Mouse (Mus musculus): ENCODE results near the gene Ablim2.

The Ablim2 gene

GRCm38 (mm10) chr5:35739536-35740278 is 18.0 kb upstream of the Ablim2 start, which contains the start of gene Sh3tc1:
Sh3tc1 (minus strand) TSS chr5:35739987.
- DNase-seq (ENCODE audit: low read depth) = no peak

GRCm38 (mm10) chr5:35740716-35741115 is 17.0 kb upstream of the Ablim2 start:
- no peak for DNase-seq (ENCODE audit: low read depth)

DNA sequence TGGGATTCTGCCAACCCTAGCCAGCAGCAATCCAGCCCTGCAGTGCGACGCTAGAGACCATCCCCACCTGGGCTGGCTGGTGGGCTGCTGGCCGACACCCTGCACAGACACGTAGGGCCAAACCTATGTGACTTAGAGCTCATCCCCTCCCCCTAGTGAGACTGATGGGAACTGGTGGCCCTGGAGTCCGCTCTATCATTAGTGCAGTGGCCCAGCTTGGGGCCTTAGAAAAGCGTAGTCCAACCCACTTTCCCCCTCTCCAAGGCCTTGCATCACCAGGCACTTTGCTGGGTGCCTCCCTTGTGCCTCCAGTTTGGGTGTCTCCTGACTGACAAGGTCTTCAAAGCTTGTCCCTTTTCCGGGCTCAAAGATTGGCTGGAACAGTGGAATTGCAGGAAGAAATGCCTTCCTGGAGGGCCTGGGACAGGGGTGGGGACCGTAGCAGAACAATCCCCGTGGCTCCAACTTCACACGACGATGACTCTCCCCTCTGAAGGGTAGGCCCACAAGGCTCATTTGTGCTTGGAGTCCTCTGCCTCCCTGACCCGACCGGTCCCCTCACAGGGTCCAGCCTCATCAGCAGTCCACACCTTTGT is 16.4 kb upstream of the Ablim2 start:
- no peak for DNase-seq (ENCODE audit: low read depth)

GRCm38 (mm10) chr5:35743238-35743951 is 14.3 kb upstream of the Ablim2 start:
- DNase-seq (ENCODE audit: low read depth) = no peak

- no peak for DNase-seq (ENCODE audit: low read depth)
Measured at GRCm38 (mm10) chr5:35743990-35744722, 13.5 kb upstream of the Ablim2 start.

DNA sequence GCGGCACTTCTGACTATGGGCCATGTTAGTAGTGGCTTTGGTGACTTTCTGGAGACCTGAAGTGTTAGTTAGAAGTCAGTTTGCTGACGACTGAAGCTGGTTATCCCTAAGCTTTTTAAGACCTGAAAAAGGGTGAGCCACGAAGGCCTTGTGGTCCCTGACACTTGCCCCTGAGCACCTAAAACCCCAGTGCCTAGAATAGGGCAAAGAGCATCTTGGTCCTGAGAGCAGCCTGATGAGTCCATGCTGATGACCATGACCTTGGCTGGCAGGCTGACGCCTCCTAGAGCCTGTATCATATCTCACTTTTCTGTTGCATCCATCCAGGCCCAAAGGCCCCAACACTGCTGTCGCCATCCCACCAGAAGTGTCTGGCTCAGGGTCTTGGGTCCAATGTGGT is 12.3 kb upstream of the Ablim2 start:
- no peak for DNase-seq (ENCODE audit: low read depth)

GRCm38 (mm10) chr5:35746910-35747309 is 10.8 kb upstream of the Ablim2 start:
- no peak for DNase-seq (ENCODE audit: low read depth)

DNA sequence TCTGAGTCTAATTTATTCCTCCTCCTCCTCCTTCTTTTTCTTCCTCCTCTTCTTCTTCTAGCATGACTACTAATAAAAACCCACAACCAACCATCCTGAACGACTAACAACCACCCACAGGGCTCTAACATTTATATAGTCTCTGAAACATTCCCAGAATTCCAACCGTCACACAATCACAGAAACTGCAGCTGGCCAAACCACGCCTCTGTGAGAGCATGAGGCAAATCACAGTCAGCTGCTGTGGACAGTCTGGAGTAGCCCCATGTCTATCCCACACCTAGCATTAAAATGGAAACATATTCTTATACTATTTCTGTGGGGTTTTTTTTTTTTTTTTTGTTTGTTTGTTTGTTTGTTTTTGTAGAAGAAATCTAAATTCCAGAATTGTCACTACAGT is 8.3 kb upstream of the Ablim2 start:
- no peak for DNase-seq (ENCODE audit: low read depth)

DNA sequence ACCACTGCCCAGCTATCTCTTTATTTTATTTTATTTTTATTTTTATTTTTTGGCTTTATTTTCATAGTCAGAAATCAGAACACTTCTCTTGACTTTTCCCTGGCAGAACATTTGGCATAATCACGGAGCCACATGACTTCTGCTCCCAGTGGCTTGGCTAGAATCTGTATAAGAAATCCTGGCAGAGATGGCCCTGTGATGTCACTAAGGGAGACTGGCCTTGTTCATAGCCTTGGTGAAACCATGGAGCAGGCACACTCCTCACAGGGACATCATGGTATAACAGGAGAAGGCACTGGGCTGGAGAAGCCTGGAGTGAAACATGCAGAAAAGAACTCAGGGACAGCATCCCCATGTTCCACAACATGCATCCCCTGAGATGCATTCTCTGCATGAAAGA is 7.7 kb upstream of the Ablim2 start:
- DNase-seq (ENCODE audit: low read depth) = no peak

- DNase-seq (ENCODE audit: low read depth) = no peak
Measured at GRCm38 (mm10) chr5:35751016-35751415, 6.7 kb upstream of the Ablim2 start.

GRCm38 (mm10) chr5:35755131-35755733 is 2.4 kb upstream of the Ablim2 start:
- DNase-seq (ENCODE audit: low read depth) = no peak

GRCm38 (mm10) chr5:35756020-35756419 is 1.7 kb upstream of the Ablim2 start:
- DNase-seq (ENCODE audit: low read depth) = no peak

GRCm38 (mm10) chr5:35756997-35757638 is 562 bp upstream of the Ablim2 start:
- DNase-seq (ENCODE audit: low read depth) = no peak

DNA sequence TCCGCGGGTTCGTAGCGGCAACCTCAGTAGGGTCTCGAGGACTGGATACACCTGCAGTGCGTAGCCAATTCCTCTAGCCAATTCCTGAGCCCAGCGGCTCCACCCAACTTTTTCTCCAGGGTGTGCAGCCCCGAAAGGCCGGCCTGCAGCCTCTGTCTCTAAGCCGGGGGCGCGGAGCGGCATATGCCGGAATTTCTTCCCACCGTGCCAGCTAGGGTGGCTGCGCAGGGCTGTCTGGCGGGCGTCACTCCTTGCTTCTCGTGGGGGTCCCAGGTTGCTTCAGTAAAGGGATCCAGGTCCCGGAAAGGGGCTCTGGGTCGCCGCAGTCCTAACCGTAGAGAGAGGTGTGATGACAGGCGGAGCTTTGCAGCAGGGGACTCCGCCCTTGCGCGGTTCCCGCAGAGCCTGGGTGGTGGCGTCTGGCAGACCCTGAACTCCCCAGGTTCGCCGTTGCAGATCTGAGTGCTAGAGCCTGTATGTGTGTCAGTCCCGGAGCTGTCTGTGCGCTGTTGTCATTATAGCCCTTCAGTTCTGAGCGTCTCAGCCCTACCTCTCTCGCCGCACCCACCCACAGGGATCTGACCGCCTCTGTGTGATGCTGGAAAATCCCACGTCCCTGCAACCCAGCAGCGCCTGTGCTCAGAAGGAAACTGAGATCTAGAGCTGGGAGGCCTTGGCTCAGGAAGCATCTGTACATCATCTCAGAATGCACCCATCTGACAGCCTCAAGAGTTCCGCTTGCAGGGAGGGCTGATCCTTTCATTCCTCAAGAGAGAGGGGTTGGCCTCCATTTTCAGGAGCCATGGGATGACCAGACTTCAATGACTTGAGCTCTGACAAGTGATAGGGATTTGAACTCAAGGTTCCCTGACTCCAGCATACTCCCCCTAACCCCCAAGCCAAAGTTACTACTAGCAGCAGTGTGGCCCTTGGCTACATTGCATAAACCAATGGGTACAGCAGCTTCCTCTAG is 687 bp downstream of the Ablim2 start:
- DNase-seq (ENCODE audit: low read depth) = no peak

DNA sequence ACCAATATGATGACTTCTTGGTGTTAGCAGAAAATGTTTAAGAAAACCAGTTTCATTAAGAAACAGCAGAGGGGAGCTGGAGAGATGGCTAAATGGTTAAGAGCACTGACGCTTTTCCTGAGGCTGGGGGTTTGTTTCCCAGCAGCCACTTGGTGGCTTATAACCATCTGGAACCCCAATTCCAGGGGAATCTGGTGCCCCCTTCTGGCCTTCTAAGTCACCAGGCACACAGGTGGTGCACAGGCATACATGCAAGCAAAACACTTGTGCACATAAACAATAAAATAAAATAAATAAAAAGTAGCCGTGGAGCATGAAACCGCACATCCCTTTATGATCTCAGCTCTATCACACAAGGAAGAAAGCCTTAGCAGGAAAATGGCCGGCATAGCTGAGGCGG is 3.6 kb downstream of the Ablim2 start:
- no peak for DNase-seq (ENCODE audit: low read depth)

- no peak for DNase-seq (ENCODE audit: low read depth)
Measured at GRCm38 (mm10) chr5:35762388-35762787, 4.7 kb downstream of the Ablim2 start.

DNA sequence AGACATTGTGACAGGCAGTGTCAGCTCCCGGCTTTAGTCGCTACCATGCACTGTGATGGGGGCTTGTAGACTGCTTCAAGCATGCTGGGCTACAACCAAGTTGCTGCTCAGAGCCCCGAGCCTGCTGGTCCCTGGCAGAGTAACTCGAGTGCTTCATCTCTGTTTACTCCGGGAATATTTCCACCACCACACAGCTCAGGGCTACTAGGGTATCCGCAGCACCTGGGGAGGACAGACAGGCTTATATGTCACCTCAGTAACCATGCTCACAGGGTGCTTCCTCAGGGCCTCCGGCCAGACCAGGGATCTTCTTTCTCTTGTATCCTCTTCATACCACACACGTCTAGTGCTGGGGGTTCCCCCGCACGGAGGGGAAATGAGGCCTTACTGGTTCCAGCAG is 5.2 kb downstream of the Ablim2 start:
- DNase-seq (ENCODE audit: low read depth) = no peak

DNA sequence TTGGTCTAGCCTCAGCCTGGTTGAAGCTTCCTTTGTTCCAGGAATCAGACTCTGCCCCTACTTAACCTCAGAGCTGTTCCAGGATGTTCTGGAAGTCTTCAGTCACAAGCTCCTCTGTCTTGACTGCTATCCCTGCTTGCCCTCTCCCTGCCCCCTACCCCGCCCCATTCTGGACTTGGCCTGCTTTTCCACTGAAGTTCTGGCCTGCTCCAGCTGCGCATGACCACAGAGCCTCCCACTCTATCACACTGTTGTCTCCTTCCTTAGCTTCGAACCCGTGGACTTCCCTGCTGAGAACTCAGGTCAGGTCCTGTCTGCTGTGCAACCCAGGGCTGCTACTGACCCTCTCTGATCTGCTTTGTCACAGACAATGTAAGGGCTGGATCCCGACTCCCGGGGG is 8.2 kb downstream of the Ablim2 start:
- no peak for DNase-seq (ENCODE audit: low read depth)

GRCm38 (mm10) chr5:35768525-35768924 is 10.8 kb downstream of the Ablim2 start:
- DNase-seq (ENCODE audit: low read depth) = no peak

GRCm38 (mm10) chr5:35768997-35769396 is 11.3 kb downstream of the Ablim2 start:
- no peak for DNase-seq (ENCODE audit: low read depth)

Measured in c-Kit-positive CD71-positive TER-119-negative erythroid progenitor cells, embryonic 14.5 days (primary cell).